Mouse (Mus musculus) myocyte (in vitro differentiated cells): Measurements from ENCODE around the gene Dock1.

Experiments used
- POLR2A ChIP-seq: IDR thresholded peaks from one replicate; pipeline ENCODE4 v1.6.1; 2011; ENCODE audit warnings: low read depth, mild to moderate bottlenecking, control low read depth, moderate library complexity; ENCODE audit not compliant: insufficient read length
- POLR2AphosphoS2 ChIP-seq: IDR thresholded peaks from one replicate; pipeline ENCODE4 v1.6.1; 2011; ENCODE audit warnings: low read depth, control low read depth; ENCODE audit not compliant: insufficient read length

DNA sequence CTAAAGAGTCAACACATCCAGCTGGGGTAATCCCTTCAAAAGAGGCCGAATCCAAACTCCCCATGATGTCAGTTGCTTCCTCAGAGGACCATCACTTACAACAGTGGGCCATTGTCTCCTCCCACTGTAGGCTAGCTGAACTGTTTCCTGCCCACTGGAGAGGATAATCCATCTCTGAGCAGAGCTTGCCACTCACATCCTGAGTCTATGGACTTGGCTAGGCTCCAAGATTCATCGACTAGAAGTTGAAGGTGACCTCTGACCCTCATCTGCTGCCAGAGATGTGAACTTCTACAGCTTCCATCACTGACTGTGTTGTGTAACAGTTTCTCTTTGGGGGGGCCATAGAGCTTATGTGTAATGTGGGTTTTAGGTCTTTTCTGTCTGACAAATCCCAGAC lies 7.2 kb upstream of the Dock1 start:
- TF ChIP-seq POLR2AphosphoS2: no peak
- TF ChIP-seq POLR2A: no peak
